Mouse (Mus musculus): ENCODE measurements around the gene Cnot6.

DNA sequence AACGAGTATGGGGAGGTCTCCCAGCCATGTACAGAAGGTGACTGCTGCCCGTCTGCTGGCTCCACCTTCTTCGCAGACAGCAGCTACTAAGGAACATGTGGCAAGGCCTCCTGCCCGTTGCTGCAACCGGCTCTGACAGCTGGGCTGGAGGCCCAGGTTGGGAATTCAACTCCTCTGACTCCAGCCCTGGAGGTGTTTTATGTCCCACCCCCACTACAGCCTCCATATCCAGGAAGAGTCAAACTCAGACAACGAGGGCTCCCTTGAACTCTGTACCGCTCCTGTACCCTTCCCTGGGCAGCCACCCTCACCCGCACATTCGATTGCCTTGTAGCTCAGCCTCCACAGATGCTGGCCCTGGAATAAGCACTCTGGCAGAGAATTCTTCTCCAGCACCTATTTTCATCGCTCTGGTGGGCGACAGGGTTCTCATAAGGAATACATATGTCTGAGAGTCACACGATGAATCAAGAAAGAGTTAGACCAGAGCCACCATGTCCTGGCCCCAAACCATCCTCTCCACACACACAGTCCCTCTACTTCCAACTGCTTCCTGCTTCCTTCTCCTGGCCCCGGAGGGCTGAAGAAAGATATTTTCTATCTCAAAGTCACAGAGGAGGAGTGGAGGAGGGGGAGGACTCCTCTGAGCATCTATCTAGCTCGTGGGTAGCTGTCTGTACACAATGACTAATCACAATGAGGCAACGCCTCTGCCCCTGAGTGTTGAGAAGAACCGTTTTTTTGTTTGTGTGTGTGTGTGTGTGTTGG lies 61.3 kb downstream of the Cnot6 start:
- TF ChIP-seq POLR2A (IDR thresholded peaks at IDR 0.05; ENCODE audit: borderline replicate concordance, extremely low read depth, insufficient read depth, insufficient read length, poor library complexity, severe bottlenecking) (no peak), CTCF (IDR thresholded peaks at IDR 0.05; ENCODE audit: borderline replicate concordance, extremely low read depth, insufficient read depth, insufficient read length) (no peak)
